Mouse (Mus musculus): ENCODE measurements around the gene Gm20388.

DNA sequence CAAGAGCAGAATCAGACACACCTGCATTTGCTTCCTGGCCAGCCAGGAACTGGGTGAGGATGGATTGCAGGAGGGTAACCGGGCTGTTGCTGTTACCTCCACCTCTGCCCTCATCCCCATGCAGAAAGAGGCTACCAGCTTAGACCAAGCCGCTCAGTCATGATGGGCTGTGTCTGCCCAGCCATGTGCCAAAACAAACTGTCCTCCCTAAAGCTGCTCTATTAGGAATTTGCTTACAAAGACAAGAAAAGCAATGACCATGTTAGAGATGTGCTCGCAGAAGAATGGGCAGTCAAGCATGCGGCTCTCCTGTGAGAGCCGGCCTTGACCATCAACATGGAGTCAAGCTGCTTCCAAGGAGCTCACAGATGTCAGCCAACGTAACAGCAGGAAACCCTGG is 1454.0 kb downstream of the Gm20388 start:
- TF ChIP-seq ZNF384 (IDR thresholded peaks at IDR 0.05; ENCODE audit: low read depth, low read length) (no peak), CHD2 (IDR thresholded peaks at IDR 0.05; ENCODE audit: low read depth, low read length) (no peak)
